Mouse (Mus musculus): ENCODE measurements around the gene 2810006K23Rik. TPM values are rescaled to one million over a fixed set of nuclear protein-coding genes. Genes with fewer than 3 reads are reported as not detected.

2810006K23Rik gene
- polyA plus RNA-seq, 1 experiment = 8.0 TPM

DNA sequence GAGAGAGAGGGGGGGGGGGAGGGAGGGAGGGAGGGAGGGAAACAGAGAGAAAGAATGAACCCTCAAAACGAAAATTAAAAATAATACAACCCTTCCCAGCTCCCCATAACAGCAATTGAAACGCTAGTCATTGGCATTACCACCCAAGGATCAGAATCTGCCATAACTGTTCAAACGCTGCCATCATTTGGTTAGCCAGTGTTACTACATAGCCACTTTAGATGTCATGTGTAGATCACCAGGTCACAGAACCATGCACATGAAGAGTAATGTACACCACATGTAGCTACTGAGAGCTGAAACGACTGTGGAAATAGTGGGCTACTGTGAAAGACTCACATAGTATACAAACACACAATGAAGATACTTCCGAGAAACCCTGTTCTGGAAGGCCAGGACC, 60.0 kb downstream of the 2810006K23Rik start:
- Histone ChIP-seq H3K4me1 (ENCODE audit: control insufficient read depth, insufficient read depth, low read length) (no peaks in the 10 kb centered on the region), H3K4me3 (ENCODE audit: insufficient read depth, low read depth, low read length) (no peak overlapping the region), H3K36me3 (ENCODE audit: control insufficient read depth, insufficient read depth, low read length) (peaks cover 17% of the 10 kb centered on the region), H3K27ac (ENCODE audit: insufficient read depth, low read depth, low read length) (no peak overlapping the region), H3K27me3 (replicated peaks; ENCODE audit: control insufficient read depth, insufficient read depth, low read length) (no peaks in the 10 kb centered on the region)
- 0 out of 2 replicates have a peak, but pooled peaks have one; percentile 12 for TF ChIP-seq CTCF (conservative IDR thresholded peaks at IDR 0.05; ENCODE audit: insufficient read depth, insufficient read length, low read depth, low read length)
- no peak for TF ChIP-seq POLR2A (IDR thresholded peaks at IDR 0.05; ENCODE audit: low read depth, low read length)
- DNase-seq = peak; percentile 7
- 60% methylated on average over 5 of the region's 5 CpGs for WGBS

Other genes with a start within 250 kb of the 2810006K23Rik start
- gene Abcb9, start 232.3 kb upstream of the 2810006K23Rik start, polyA plus RNA-seq (2012; rRNA removed) = 8.1 and 8.5 TPM in 2 replicates
- 54.9 and 71.9 TPM in 2 replicates for gene Ogfod2, start 215.8 kb upstream of the 2810006K23Rik start, polyA plus RNA-seq (2012; rRNA removed)
- gene Arl6ip4, start 212.0 kb upstream of the 2810006K23Rik start, polyA plus RNA-seq (2012; rRNA removed) = 28.9 and 31.5 TPM in 2 replicates
- 17.3 and 19.8 TPM in 2 replicates for gene Pitpnm2, start 78.3 kb upstream of the 2810006K23Rik start, polyA plus RNA-seq (2012; rRNA removed)
- gene Mphosph9, start 117 bp upstream of the 2810006K23Rik start, polyA plus RNA-seq (2012; rRNA removed) = 2.5 and 3.1 TPM in 2 replicates
- gene Cdk2ap1, start 35.0 kb downstream of the 2810006K23Rik start, polyA plus RNA-seq (2012; rRNA removed) = 76.6 and 79.8 TPM in 2 replicates
- gene Sbno1, start 97.9 kb downstream of the 2810006K23Rik start, polyA plus RNA-seq (2012; rRNA removed) = 16.7 and 20.8 TPM in 2 replicates
- gene Kmt5a, start 111.8 kb downstream of the 2810006K23Rik start, polyA plus RNA-seq (2012; rRNA removed) = 75.9 and 81.1 TPM in 2 replicates
- 44.3 and 46.3 TPM in 2 replicates for gene Rilpl2, start 150.3 kb downstream of the 2810006K23Rik start, polyA plus RNA-seq (2012; rRNA removed)
- gene Snrnp35, start 155.0 kb downstream of the 2810006K23Rik start, polyA plus RNA-seq (2012; rRNA removed) = 4.3 and 5.9 TPM in 2 replicates
- gene Rilpl1, start 203.3 kb downstream of the 2810006K23Rik start, polyA plus RNA-seq (2012; rRNA removed) = 10.4 and 12.5 TPM in 2 replicates
- gene Tmed2, start 212.6 kb downstream of the 2810006K23Rik start, polyA plus RNA-seq (2012; rRNA removed) = 97.9 and 128 TPM in 2 replicates
- 7.4 and 8.9 TPM in 2 replicates for gene Ddx55, start 224.8 kb downstream of the 2810006K23Rik start, polyA plus RNA-seq (2012; rRNA removed)